Mouse (Mus musculus) left cerebral cortex, postnatal 14 days (tissue): Measurements from ENCODE around the gene Ccdc17. TPM values are rescaled to one million over a fixed set of nuclear protein-coding genes. Genes with fewer than 3 reads are reported as not detected.

ENCODE experiments used
- DNase-seq, 2 experiments: peaks; one replicate each; pipeline ENCODE4 v3.0.0; 2021 to 2022; ENCODE audit warnings: low spot score in 2 of 2, mixed read lengths in 1 of 2
- intact Hi-C: fragments of 180-260 bp; cut with DNase I; formaldehyde crosslinking; loops from one replicate; pipeline ENCODE4 v1.15.1; 2025
- total RNA-seq, 2 experiments: library from RNA; stranded (reverse); gene quantifications; 2 replicates each; pipeline ENCODE4 v1.2.3; 2021

Gene Ccdc17
- total RNA-seq, 2 experiments from 2014 or later = 4.6 to 5.7 TPM

GRCm38 (mm10) chr4:116635197-116635596 lies 38.7 kb downstream of the Ccdc17 start:
- intact Hi-C loops = no loop called here
- DNase-seq = no peak

GRCm38 (mm10) chr4:116638821-116639220 lies 42.4 kb downstream of the Ccdc17 start:
- DNase-seq = no peak
- intact Hi-C loops = no loop called here

GRCm38 (mm10) chr4:116642071-116642470 lies 45.6 kb downstream of the Ccdc17 start:
- intact Hi-C loops = no loop called here
- no peak for DNase-seq

GRCm38 (mm10) chr4:116644326-116644725 lies 47.9 kb downstream of the Ccdc17 start:
- intact Hi-C loops = no loop called here
- DNase-seq = peak; percentile 14 to 44

GRCm38 (mm10) chr4:116645624-116646023 lies 49.2 kb downstream of the Ccdc17 start:
- intact Hi-C loops = loop anchor here (5.0 kb wide), 1 partner anchor 42 kb away; the partner anchor contains the start of gene Prdx1
- no peak for DNase-seq

- intact Hi-C loops = loop anchor here (5.0 kb wide), 1 partner anchor 38 kb away; the partner anchor contains the start of gene Prdx1
These were observed 53.0 kb downstream of the Ccdc17 start for GRCm38 (mm10) chr4:116649411-116649810.

More at GRCm38 (mm10) chr4:116649411-116649810, 53.0 kb downstream of the Ccdc17 start:
- DNase-seq = no peak

Other genes starting within 250 kb of the Ccdc17 start
- gene Mast2, start 132.5 kb upstream of the Ccdc17 start, total RNA-seq = 10 to 100 TPM; 93.4 to 95.0 TPM
- 10 to 100 TPM; 18.5 to 19.9 TPM for gene Ipp, start 89.1 kb upstream of the Ccdc17 start, total RNA-seq
- gene Tmem69, start 40.7 kb upstream of the Ccdc17 start, total RNA-seq = 10 to 100 TPM; 10.2 to 11.3 TPM
- gene Gpbp1l1, start 39.0 kb upstream of the Ccdc17 start, total RNA-seq = 10 to 100 TPM; 31.9 to 35.6 TPM
- 10 to 100 TPM; 47.6 to 49.9 TPM for gene Nasp, start 31.3 kb downstream of the Ccdc17 start, total RNA-seq
- gene Akr1a1, start 55.0 kb downstream of the Ccdc17 start, total RNA-seq = 100 to 1,000 TPM; 501 TPM
- gene Prdx1, start 88.9 kb downstream of the Ccdc17 start, total RNA-seq = 100 to 1,000 TPM; 163 to 170 TPM
- gene Mmachc, start 111.8 kb downstream of the Ccdc17 start, total RNA-seq = 10 to 100 TPM; 14.6 to 17.0 TPM
- 1 to 10 TPM; 3.3 to 5.2 TPM for gene Ccdc163, start 111.9 kb downstream of the Ccdc17 start, total RNA-seq
- 1 to 10 TPM; 4.1 to 4.8 TPM for gene Tesk2, start 124.3 kb downstream of the Ccdc17 start, total RNA-seq
- gene Toe1, start 211.0 kb downstream of the Ccdc17 start, total RNA-seq = 10 to 100 TPM; 12.1 to 12.7 TPM
- 1 to 10 TPM; 1.5 to 3.2 TPM for gene Mutyh, start 211.1 kb downstream of the Ccdc17 start, total RNA-seq
- under 1 TPM; 0.44 to 0.72 TPM for gene Hpdl, start 225.1 kb downstream of the Ccdc17 start, total RNA-seq